Mouse (Mus musculus) kidney, embryonic 16.5 days (tissue): ENCODE results near the gene Cd109. TPM values are rescaled to one million over a fixed set of nuclear protein-coding genes. Genes with fewer than 3 reads are reported as not detected.

Source experiments
- ATAC-seq: fragments of 200-750 bp; cut with Nextera tagmentation; 2 replicates; pipeline ENCODE4 v1.8.0; 2017; ENCODE audit warnings: moderate TSS enrichment; ENCODE audit not compliant: low FRiP score, low TSS enrichment
- H3K27ac ChIP-seq: fragments of 300-500 bp; sonication (generic); 2 replicates; pipeline ENCODE4 v1.5.1; 2014; ENCODE audit warnings: low read length
- H3K27me3 ChIP-seq: fragments of 300-500 bp; sonication (generic); 2 replicates; pipeline ENCODE4 v1.6.1; 2014; ENCODE audit warnings: low read length, control low read depth, mixed read lengths; ENCODE audit not compliant: insufficient read depth
- H3K36me3 ChIP-seq: fragments of 300-500 bp; sonication (generic); 2 replicates; pipeline ENCODE4 v1.6.1; 2014; ENCODE audit warnings: low read length, control low read depth, mixed read lengths; ENCODE audit not compliant: insufficient read depth
- H3K4me1 ChIP-seq: fragments of 300-500 bp; sonication (generic); 2 replicates; pipeline ENCODE4 v1.6.1; 2014; ENCODE audit warnings: low read length, control low read depth, mixed read lengths; ENCODE audit not compliant: insufficient read depth
- H3K4me2 ChIP-seq: fragments of 300-500 bp; sonication (generic); replicated peaks from 2 replicates; pipeline ENCODE4 v1.6.1; 2014; ENCODE audit warnings: low read depth, low read length
- H3K4me3 ChIP-seq: fragments of 300-500 bp; sonication (generic); 2 replicates; pipeline ENCODE4 v1.5.1; 2014; ENCODE audit warnings: mild to moderate bottlenecking, low read length
- H3K9ac ChIP-seq: fragments of 300-500 bp; sonication (generic); replicated peaks from 2 replicates; pipeline ENCODE4 v1.6.1; 2014; ENCODE audit warnings: low read length
- H3K9me3 ChIP-seq: fragments of 300-500 bp; sonication (generic); 2 replicates; pipeline ENCODE4 v1.6.1; 2016; ENCODE audit warnings: low read length, control low read depth
- WGBS: fragments of 180-500 bp; shearing (Covaris S2); extraction: QIAGEN DNeasy Blood & Tissue Kit; methylation state at CpG from one replicate; pipeline ENCODE4 v1.1.7; 2014; 5-methylcytosine and 5-hydroxymethylcytosine counted together
- polyA plus RNA-seq: library from polyadenylated mRNA; unstranded; fragments of >200 nt; fragmentation: Nextera tagmentation; extraction: Ambion mirVana; gene quantifications from 2 replicates; pipeline ENCODE4 v1.2.1, GENCODE M21; 2015

Gene Cd109
- polyA plus RNA-seq, 1 experiment from 2014 or later, result 6.1 TPM

GRCm38 (mm10) chr9:78702509-78703239, 87.3 kb downstream of the Cd109 start:
- no peak for ATAC-seq
- Histone ChIP-seq H3K4me3 (no peak overlapping the region), H3K9ac (no peak overlapping the region), H3K4me1 (no peaks in the 10 kb centered on the region), H3K27me3 (no peaks in the 10 kb centered on the region), H3K27ac (0 out of 2 replicates have a peak overlapping the region, but pooled peaks have one; percentile 9), H3K4me2 (no peak overlapping the region), H3K9me3 (peaks cover 9% of the 10 kb centered on the region), H3K36me3 (0 out of 2 replicates have a peak, but pooled peaks cover 3% of the 10 kb centered on the region)
- 82% methylated on average over 12 of the region's 12 CpGs for WGBS

GRCm38 (mm10) chr9:78720888-78721798, 105.8 kb downstream of the Cd109 start:
- Histone ChIP-seq H3K27me3 (no peaks in the 10 kb centered on the region), H3K4me2 (no peak overlapping the region), H3K9ac (no peak overlapping the region), H3K27ac (no peak overlapping the region), H3K4me3 (no peak overlapping the region), H3K4me1 (no peaks in the 10 kb centered on the region), H3K36me3 (no peaks in the 10 kb centered on the region), H3K9me3 (no peaks in the 10 kb centered on the region)
- 51% methylated on average over 6 of the region's 6 CpGs for WGBS
- no peak for ATAC-seq

GRCm38 (mm10) chr9:78731931-78732330, 116.6 kb downstream of the Cd109 start:
- Histone ChIP-seq H3K36me3 (no peaks in the 10 kb centered on the region), H3K4me2 (no peak overlapping the region), H3K9me3 (no peaks in the 10 kb centered on the region), H3K27me3 (no peaks in the 10 kb centered on the region), H3K9ac (no peak overlapping the region), H3K4me3 (no peak overlapping the region), H3K27ac (no peak overlapping the region), H3K4me1 (no peaks in the 10 kb centered on the region)
- whole genome bisulfite sequencing, result 77% methylated on average over 6 of the region's 6 CpGs
- ATAC-seq, result no peak

- H3K9ac ChIP-seq, result no peak overlapping the region
- no peak overlapping the region for H3K4me3 ChIP-seq
- no peak for ATAC-seq
- WGBS, result 55% methylated on average over 3 of the region's 3 CpGs
- H3K4me1 ChIP-seq, result no peaks in the 10 kb centered on the region
- no peaks in the 10 kb centered on the region for H3K27me3 ChIP-seq
- H3K4me2 ChIP-seq, result no peak overlapping the region
- no peaks in the 10 kb centered on the region for H3K9me3 ChIP-seq
- H3K27ac ChIP-seq, result no peak overlapping the region
- H3K36me3 ChIP-seq, result no peaks in the 10 kb centered on the region
Measured at GRCm38 (mm10) chr9:78735519-78735918, 120.2 kb downstream of the Cd109 start.

- Histone ChIP-seq H3K36me3 (no peaks in the 10 kb centered on the region), H3K9me3 (no peaks in the 10 kb centered on the region), H3K4me3 (no peak overlapping the region), H3K27me3 (no peaks in the 10 kb centered on the region), H3K4me1 (no peaks in the 10 kb centered on the region), H3K4me2 (no peak overlapping the region), H3K27ac (no peak overlapping the region), H3K9ac (no peak overlapping the region)
- WGBS, result 70% methylated on average over 3 of the region's 3 CpGs
- no peak for ATAC-seq
Measured at GRCm38 (mm10) chr9:78742012-78742411, 126.7 kb downstream of the Cd109 start.

- H3K27ac ChIP-seq, result no peak overlapping the region
- H3K36me3 ChIP-seq, result no peaks in the 10 kb centered on the region
- H3K9ac ChIP-seq, result no peak overlapping the region
- H3K4me3 ChIP-seq, result no peak overlapping the region
- no peak for ATAC-seq
- no peaks in the 10 kb centered on the region for H3K27me3 ChIP-seq
- no peaks in the 10 kb centered on the region for H3K9me3 ChIP-seq
- H3K4me2 ChIP-seq, result no peak overlapping the region
- 58% methylated on average over 3 of the region's 3 CpGs for WGBS
- no peaks in the 10 kb centered on the region for H3K4me1 ChIP-seq
Measured at GRCm38 (mm10) chr9:78750246-78750645, 134.9 kb downstream of the Cd109 start.

Other genes with a start within 250 kb of the Cd109 start
- gene Dppa5a, start 247.4 kb upstream of the Cd109 start, polyA plus RNA-seq, result 0.27 TPM in 1 of 2 replicates, not detected in the other
- 1.6 and 2.0 TPM in 2 replicates for gene Ooep, start 236.8 kb upstream of the Cd109 start, polyA plus RNA-seq
- gene Ddx43, start 219.8 kb upstream of the Cd109 start, polyA plus RNA-seq, result 0.28 and 0.50 TPM in 2 replicates
- gene Cgas, start 172.3 kb upstream of the Cd109 start, polyA plus RNA-seq, result 2.1 and 2.8 TPM in 2 replicates
- 27.9 and 30.1 TPM in 2 replicates for gene Mto1, start 167.3 kb upstream of the Cd109 start, polyA plus RNA-seq
- gene Gm17324, start 166.8 kb upstream of the Cd109 start, polyA plus RNA-seq, result 0.65 and 0.66 TPM in 2 replicates
- 5,008 and 5,126 TPM in 2 replicates for gene Eef1a1, start 126.4 kb upstream of the Cd109 start, polyA plus RNA-seq
- 18.9 and 19.1 TPM in 2 replicates for gene Slc17a5, start 27.5 kb upstream of the Cd109 start, polyA plus RNA-seq